Mouse (Mus musculus): ENCODE data around the gene Slc25a51. TPM values are rescaled to one million over a fixed set of nuclear protein-coding genes. Genes with fewer than 3 reads are reported as not detected.
"Not testable (repeated sequence)": the region's sequence is repeated elsewhere in the genome, so short reads cannot be mapped to it uniquely, and the experiment has no call there.

Gene Slc25a51
- total and polyA plus RNA-seq, 3 experiments: 27.6 to 44.7 (median 44.4) TPM

- peaks cover 32 to 50% of the 10 kb centered on the region in 2 experiments for H3K36me3 ChIP-seq (replicated peaks in 1 of 2; ENCODE audit: control insufficient read depth in 1 of 2, insufficient read depth in 1 of 2, low read length in 1 of 2)
- H3K9ac ChIP-seq (ENCODE audit: insufficient read depth, low read depth); H3K79me2 ChIP-seq (replicated peaks; ENCODE audit: control insufficient read depth, extremely low read depth, insufficient read depth, poor library complexity, severe bottlenecking); in situ Hi-C loops (cut with MboI; ENCODE audit: low pct_ligation_motif_present, low pct_unique_long_range_greater_than_20kb, low sequenced_read_pairs); dilution Hi-C loops (cut with MboI; ENCODE audit: extremely low pct_ligation_motif_present, extremely low pct_unique_long_range_greater_than_20kb, low sequenced_read_pairs); H3K4me1 ChIP-seq (ENCODE audit: control insufficient read depth in 1 of 2, insufficient read depth in 2 of 2); H3K27me3 ChIP-seq (replicated peaks); H3K9me3 ChIP-seq (replicated peaks; ENCODE audit: low read length); DNase-seq (ENCODE audit: extremely low read depth); H3K4me2 ChIP-seq (ENCODE audit: insufficient read depth, low read depth, poor library complexity, severe bottlenecking); H3K27ac ChIP-seq (ENCODE audit: insufficient read depth, low read depth); H3K4me3 ChIP-seq (replicated peaks in 1 of 3; ENCODE audit: low read depth in 2 of 3, low read length in 2 of 3, poor library complexity in 1 of 3): not testable (repeated sequence)
Measured at GRCm38 (mm10) chr4:45396211-45396610, 12.4 kb downstream of the Slc25a51 start.

GRCm38 (mm10) chr4:45393658-45394057, 14.9 kb downstream of the Slc25a51 start:
- no peak for DNase-seq (ENCODE audit: extremely low read depth)
- Histone ChIP-seq H3K9ac (ENCODE audit: insufficient read depth, low read depth) (no peak overlapping the region), H3K4me2 (ENCODE audit: insufficient read depth, low read depth, poor library complexity, severe bottlenecking) (no peak overlapping the region), H3K27me3 (replicated peaks) (no peaks in the 10 kb centered on the region), H3K9me3 (replicated peaks; ENCODE audit: low read length) (no peaks in the 10 kb centered on the region), H3K27ac (ENCODE audit: insufficient read depth, low read depth) (no peak overlapping the region), H3K4me1 (ENCODE audit: control insufficient read depth in 1 of 2, insufficient read depth in 2 of 2) (peaks cover 0 to 2% of the 10 kb centered on the region in 2 experiments; a peak in 1 of 4 replicates), H3K79me2 (replicated peaks; ENCODE audit: control insufficient read depth, extremely low read depth, insufficient read depth, poor library complexity, severe bottlenecking) (no peaks in the 10 kb centered on the region), H3K36me3 (replicated peaks in 1 of 2; ENCODE audit: control insufficient read depth in 1 of 2, insufficient read depth in 1 of 2, low read length in 1 of 2) (peaks cover 14 to 27% of the 10 kb centered on the region in 2 experiments), H3K4me3 (replicated peaks in 1 of 3; ENCODE audit: low read depth in 2 of 3, low read length in 2 of 3, poor library complexity in 1 of 3) (no peak overlapping the region)
- dilution Hi-C loops (cut with MboI; ENCODE audit: extremely low pct_ligation_motif_present, extremely low pct_unique_long_range_greater_than_20kb, low sequenced_read_pairs) (no loop called here), in situ Hi-C loops (cut with MboI; ENCODE audit: low pct_ligation_motif_present, low pct_unique_long_range_greater_than_20kb, low sequenced_read_pairs) (no loop called here)
- no peak for TF ChIP-seq HCFC1 (IDR thresholded peaks at IDR 0.05; ENCODE audit: low read depth, low read length)
- TF ChIP-seq JUN (IDR thresholded peaks at IDR 0.05; ENCODE audit: insufficient read depth, low read depth, low read length): no peak
- TF ChIP-seq JUND (conservative IDR thresholded peaks at IDR 0.05; ENCODE audit: low read depth, low read length): no peak

- Histone ChIP-seq H3K9me3 (replicated peaks; ENCODE audit: low read length) (no peaks in the 10 kb centered on the region), H3K4me3 (replicated peaks in 1 of 3; ENCODE audit: low read depth in 2 of 3, low read length in 2 of 3, poor library complexity in 1 of 3) (no peak overlapping the region), H3K4me2 (ENCODE audit: insufficient read depth, low read depth, poor library complexity, severe bottlenecking) (no peak overlapping the region), H3K79me2 (replicated peaks; ENCODE audit: control insufficient read depth, extremely low read depth, insufficient read depth, poor library complexity, severe bottlenecking) (no peaks in the 10 kb centered on the region), H3K4me1 (ENCODE audit: control insufficient read depth in 1 of 2, insufficient read depth in 2 of 2) (peaks cover 0 to 2% of the 10 kb centered on the region in 2 experiments; a peak in 1 of 4 replicates), H3K9ac (ENCODE audit: insufficient read depth, low read depth) (no peak overlapping the region), H3K27me3 (replicated peaks) (no peaks in the 10 kb centered on the region), H3K27ac (ENCODE audit: insufficient read depth, low read depth) (no peak overlapping the region), H3K36me3 (replicated peaks in 1 of 2; ENCODE audit: control insufficient read depth in 1 of 2, insufficient read depth in 1 of 2, low read length in 1 of 2) (peaks cover 8 to 20% of the 10 kb centered on the region in 2 experiments)
- in situ Hi-C loops (cut with MboI; ENCODE audit: low pct_ligation_motif_present, low pct_unique_long_range_greater_than_20kb, low sequenced_read_pairs): no loop called here
- no peak for DNase-seq (ENCODE audit: extremely low read depth)
- no peak for TF ChIP-seq MAFK (IDR thresholded peaks at IDR 0.05; ENCODE audit: insufficient replicate concordance, low read length)
- TF ChIP-seq SMC3 (IDR thresholded peaks at IDR 0.05; ENCODE audit: low read depth, low read length): no peak
- no peak for TF ChIP-seq MEF2A (IDR thresholded peaks at IDR 0.05; ENCODE audit: borderline replicate concordance, low read depth, low read length)
- no peak for TF ChIP-seq CHD2 (IDR thresholded peaks at IDR 0.05; ENCODE audit: low read length)
- TF ChIP-seq SIN3A (IDR thresholded peaks at IDR 0.05; ENCODE audit: low read length): no peak
- TF ChIP-seq MYC (IDR thresholded peaks at IDR 0.05; ENCODE audit: low read depth, low read length): no peak
- dilution Hi-C loops (cut with MboI; ENCODE audit: extremely low pct_ligation_motif_present, extremely low pct_unique_long_range_greater_than_20kb, low sequenced_read_pairs): no loop called here
Measured at GRCm38 (mm10) chr4:45392994-45393393, 15.6 kb downstream of the Slc25a51 start.

Measured in CH12.LX (cell line).